Mouse (Mus musculus) lung, postnatal 25 days (tissue): Measurements from ENCODE around the gene Defb21.

Source experiments
- DNase-seq: peaks from one replicate; pipeline ENCODE4 v3.0.0; 2022; ENCODE audit warnings: low spot score

The Defb21 gene

DNA sequence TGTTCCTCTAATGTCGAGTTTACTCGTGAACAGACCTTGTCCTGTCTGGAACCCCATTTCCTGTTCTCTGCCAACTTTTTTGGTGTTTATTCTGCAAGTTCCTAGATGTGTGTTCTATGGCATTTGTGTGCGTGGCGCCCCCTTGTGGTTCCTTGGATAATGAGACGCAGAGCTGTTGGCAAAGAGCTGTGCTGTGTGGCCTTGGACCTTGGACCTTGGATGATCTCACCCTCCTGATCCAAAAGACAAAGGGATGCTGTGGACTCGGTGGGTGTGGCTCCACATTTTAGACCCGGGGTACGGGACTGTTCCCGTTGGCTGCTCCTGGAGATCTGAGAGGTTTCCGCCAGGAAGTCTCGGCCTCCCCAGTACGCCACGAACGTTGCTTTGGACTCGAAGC lies 31.5 kb downstream of the Defb21 start, which contains the start of gene Defb36:
Gene Defb36, plus strand, starts transcription at position 271 of the 400 bp plus-strand sequence.
- no peak for DNase-seq

DNA sequence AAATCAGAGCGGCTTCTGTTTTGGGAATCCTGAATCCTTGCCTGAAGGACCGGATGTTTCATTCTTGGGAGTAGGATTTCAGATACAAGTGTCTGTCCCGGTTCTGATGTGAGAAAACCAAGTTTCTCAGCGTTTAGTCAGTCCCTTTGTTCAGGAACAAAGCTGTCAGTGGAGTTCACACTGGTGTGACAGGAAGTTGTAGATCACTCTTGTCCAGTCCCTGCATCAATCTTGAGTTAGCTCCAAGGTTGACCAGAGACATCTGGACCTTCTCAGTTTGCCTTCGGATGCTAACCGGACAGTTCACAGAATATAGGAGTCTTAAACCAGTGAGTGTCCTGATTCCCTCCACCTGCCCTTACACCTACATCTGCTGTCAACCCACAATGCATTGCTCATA lies 35.2 kb downstream of the Defb21 start:
- DNase-seq = no peak

DNA sequence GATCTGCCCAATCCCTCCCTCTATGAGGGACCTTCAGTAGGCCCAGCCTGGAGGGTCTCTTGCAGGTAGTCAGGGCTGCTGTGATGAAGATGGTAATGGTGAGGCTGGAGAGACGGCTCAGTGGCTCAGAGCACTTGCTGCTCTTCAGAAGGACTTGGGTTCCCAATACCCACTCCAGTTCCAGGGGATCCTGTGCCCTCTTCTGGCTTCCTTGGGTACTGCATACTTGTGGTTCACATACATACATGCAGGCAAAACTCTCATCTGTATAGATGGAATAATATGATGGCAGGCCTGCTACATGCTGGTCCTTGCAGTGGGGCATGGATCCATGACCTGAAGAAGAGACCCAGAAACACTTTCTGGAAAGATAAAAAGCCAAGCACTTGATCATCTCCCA lies 36.2 kb downstream of the Defb21 start:
- DNase-seq = no peak

DNA sequence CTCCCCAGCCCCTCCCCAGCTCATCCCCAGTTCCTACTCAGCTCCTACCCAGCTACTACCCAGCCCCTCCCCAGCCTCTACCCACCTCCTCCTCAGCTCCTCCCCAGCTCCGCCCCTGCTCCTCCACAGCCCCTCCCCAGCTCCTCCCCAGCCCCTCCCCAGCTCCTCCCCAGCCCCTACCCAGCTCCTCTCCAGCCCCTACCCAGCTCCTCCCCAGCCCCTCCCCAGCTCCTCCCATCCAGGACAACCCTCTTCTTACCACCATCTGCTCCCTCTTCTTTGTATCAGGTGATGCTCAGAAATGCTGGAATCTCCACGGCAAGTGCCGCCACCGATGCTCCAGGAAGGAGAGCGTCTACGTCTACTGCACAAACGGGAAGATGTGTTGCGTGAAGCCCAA lies 39.6 kb downstream of the Defb21 start:
- DNase-seq = no peak

DNA sequence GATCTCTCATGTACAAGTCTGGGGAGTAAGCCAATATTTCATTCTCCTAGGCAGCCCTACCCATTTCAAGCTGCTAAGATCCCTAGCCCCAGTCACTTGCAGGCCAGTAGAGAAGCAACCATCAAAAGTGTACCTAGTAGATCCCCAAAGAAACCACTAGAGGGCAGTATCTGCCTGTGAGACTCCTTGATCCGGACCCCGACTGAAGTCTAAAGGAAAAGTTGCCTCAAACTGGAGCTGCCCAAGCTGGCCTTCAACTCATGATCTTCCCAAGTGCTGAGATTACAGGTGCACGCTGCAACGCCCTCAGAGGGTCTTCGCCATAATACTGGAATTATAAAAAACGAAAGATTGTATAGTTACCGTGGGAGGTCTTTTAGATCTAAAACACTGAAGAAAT lies 43.0 kb downstream of the Defb21 start:
- DNase-seq = peak; percentile 67

DNA sequence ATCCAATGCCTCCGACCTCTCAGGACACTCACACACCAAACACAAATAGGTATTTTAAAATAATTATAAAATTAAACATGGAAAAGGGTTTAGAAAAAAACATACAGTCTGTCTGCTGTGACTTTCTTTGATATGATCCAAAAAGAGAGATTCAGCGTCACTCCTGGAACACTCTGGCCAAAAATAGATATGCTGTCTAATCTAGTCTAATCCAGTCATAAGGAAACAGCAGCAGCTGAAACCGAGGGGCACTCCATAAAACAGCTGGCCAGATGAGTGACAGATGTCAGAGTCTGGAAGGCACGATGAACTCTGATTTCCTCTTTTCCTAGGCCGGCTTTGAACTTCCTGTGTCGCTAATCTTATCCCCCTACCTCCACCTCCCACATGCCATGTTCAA lies 43.9 kb downstream of the Defb21 start:
- DNase-seq = no peak

DNA sequence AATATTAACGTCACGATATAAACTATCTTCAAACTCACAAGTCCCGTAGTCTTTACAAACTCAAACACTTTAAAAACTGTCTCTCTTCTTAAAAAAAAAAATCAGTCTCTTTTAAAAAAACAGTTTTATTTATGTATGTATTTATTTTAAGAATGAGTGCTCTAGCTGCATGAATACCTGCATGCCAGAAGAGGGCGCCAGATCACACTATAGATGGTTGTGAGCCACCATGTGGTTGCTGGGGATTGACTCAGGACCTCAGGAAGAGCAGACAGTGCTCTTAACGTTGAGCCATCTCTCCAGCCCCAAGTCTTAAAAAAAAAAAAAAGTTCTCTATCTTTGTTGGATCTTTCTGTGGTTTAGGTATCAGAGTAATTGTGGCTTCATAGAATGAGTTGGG lies 44.8 kb downstream of the Defb21 start:
- no peak for DNase-seq

DNA sequence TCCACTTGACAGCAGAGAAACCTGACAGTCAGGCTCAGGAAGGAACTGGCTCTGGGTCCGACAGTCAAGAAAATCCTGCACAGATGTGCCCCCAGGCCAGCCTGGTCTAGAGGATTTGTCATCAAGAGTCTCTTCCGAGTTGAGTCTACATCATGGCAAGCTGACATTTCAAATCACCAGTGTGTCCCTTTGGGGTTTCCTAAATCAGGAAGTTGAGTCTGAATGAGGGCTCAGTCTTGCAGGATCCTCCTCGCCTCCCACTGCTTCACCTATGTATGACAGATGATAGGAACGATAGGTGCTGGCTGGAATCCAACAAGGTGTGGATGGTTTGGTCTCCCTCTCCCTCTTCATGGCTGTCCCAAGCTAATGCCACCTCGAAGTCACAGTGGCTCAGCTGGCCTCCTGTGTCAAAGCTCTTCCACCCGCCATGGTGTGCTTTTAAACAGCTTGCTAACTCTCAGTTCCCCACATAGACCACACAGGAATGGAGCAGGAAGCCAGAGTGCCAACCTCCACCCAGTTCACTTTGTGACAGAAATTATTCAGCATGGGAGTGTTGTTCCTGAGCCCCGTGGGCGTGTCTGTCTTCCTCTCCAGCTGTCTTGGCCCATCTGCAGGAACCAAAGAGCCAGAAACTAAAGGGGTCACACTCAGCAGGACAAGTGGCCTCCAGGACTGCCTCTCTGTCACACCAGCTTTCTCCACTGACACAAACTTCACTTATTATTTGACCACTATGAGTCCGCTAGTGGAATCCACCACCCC lies 48.0 kb downstream of the Defb21 start:
- peak; percentile 28 for DNase-seq

DNA sequence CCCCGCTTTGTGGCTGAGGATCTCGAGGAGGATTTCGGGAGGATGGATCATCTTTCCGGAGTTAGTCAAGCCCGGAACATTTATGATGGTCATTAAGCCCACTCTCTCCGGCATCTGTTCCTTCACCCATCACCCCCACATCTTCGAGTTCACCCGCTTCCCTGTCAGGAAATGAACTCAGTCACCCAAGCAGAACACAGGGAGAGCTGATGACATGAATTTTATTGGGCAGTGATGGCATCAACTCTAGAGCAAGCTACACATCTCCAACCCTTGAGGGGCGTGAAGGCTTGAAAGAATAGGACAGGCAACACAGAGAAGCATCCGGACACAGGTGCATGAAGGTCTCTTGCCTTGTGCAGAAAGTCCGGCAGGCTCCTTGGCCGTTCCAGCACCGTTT lies 49.6 kb downstream of the Defb21 start:
- DNase-seq = no peak

DNA sequence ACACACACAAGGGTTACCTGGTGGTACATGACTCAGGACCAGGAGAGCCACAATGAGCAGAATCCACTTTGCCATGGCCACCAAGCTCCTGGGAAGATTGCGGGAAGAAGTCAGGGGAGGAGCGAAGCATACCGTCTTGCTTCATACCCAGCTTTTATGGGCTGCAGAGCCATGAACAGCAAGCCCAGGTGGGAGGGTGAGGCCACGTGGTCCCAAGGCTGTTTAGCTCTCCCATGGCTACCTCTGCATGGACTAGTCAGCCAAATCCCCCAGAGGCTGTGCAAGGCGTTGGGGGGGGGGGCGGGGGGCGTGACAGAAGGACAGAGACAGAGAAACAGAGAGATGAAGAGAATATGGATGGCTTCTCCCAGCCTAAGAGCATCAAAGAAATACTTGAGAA lies 50.4 kb downstream of the Defb21 start, which contains the start of gene Defb25:
Gene Defb25, minus strand, starts transcription at position 101 of the 400 bp plus-strand sequence.
- no peak for DNase-seq
